ENCODE assay signal across 13 mouse cellular contexts in the genomic region with DNA sequence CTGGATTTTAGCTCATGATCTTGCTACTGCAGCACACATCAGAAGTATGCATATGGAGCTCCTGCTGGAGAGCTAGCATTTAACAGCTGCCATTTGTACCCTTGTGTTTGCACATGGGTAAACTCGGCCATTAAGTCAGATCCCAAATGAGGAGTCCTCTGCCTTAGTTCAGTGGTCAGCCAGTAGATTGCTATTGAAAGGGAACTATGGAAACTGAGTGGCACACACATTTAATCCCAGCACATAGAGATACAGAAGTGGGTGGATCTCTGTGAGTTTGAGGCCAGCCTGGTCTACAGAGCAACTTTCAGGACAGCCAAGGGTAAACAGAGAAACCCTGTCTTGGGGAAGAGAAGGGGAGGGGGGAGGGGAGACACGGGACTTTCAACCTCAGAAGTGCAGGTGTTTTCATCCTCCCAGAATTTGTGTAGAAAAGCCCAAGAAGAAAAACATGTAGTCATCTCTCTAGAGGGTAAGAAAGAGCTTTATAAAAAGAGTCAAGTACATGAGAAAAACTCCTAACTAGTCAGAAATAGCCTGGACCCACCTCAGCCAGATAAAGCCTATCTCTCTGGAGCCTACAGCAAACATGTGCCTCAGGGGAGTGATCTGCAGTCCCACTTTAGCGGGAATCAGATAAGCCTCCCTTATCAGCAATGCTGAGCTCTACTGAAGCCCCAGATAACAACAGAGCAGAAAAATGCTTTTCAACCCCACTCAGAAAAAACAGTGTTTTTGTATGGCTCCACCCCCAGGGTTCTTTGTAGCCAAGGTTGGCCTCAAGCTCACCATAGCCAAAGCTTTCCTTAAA. TPM values are rescaled to one million over a fixed set of nuclear protein-coding genes. Genes with fewer than 3 reads are reported as not detected.
DNase-seq lines count a peak whose midpoint lies in the region; ATAC-seq lines count a peak whose summit lies in the region.
"Had no signal": no experiment of that assay in that cellular context is flagged by ENCODE, and none has a peak within 500 bp of the region (broad histone marks: within the 10 kb centered on the region; RNA-seq: fewer than 3 reads in every experiment).

No protein-coding gene starts in this region.

- peak; percentile 65 for DNase-seq in thymus, postnatal 0 days (ENCODE audit: low spot score)
- no peak for DNase-seq in thymus, postnatal 4 days
- peak; percentile 66 for DNase-seq in induced T-regulatory cell, adult 2 months (ENCODE audit: low read depth)
- no peak for DNase-seq in kidney, adult 11 months
- no peak for DNase-seq in cerebellum, postnatal 10 days
- DNase-seq: adrenal gland, adult 2 months; cerebellum, adult 18-20 months; gastrocnemius, postnatal 25 days; layer of hippocampus, adult 9-11 months had no signal

- WGBS in hindbrain, embryonic 16.5 days: 82% methylated on average over 3 of the region's 3 CpGs

- no peaks in the 10 kb centered on the region for H3K4me1 ChIP-seq in hindbrain, embryonic 16.5 days (ENCODE audit: control insufficient read depth, insufficient read depth, low read depth, low read length)
- H3K4me1 ChIP-seq: forebrain, embryonic 12.5 days had no signal

- H3K4me2 ChIP-seq in hindbrain, embryonic 16.5 days (ENCODE audit: low read length): no peak overlapping the region
- H3K4me2 ChIP-seq: forebrain, embryonic 12.5 days; hindbrain, embryonic 14.5 days had no signal

- H3K9ac ChIP-seq in hindbrain, embryonic 16.5 days (ENCODE audit: low read depth, low read length): no peak overlapping the region
- H3K9ac ChIP-seq: forebrain, embryonic 12.5 days; hindbrain, embryonic 14.5 days had no signal

- no peaks in the 10 kb centered on the region for H3K27me3 ChIP-seq in hindbrain, embryonic 16.5 days (replicated peaks; ENCODE audit: control insufficient read depth, insufficient read depth, low read length)
- H3K27me3 ChIP-seq: forebrain, embryonic 12.5 days had no signal

- no peaks in the 10 kb centered on the region for H3K9me3 ChIP-seq in hindbrain, embryonic 16.5 days (ENCODE audit: control insufficient read depth, low read length)
- H3K9me3 ChIP-seq: forebrain, embryonic 12.5 days had no signal

- no peak overlapping the region for H3K27ac ChIP-seq in hindbrain, embryonic 16.5 days (ENCODE audit: low read depth, low read length)
- H3K27ac ChIP-seq: forebrain, embryonic 12.5 days; hindbrain, embryonic 14.5 days had no signal

- H3K36me3 ChIP-seq in hindbrain, embryonic 16.5 days (ENCODE audit: control insufficient read depth, insufficient read depth, low read length): peaks cover 16% of the 10 kb centered on the region

- H3K4me3 ChIP-seq in hindbrain, embryonic 16.5 days (ENCODE audit: low read length): no peak overlapping the region
- H3K4me3 ChIP-seq: forebrain, embryonic 12.5 days had no signal

- peak; percentile 19; the same call in 1 of the 2 replicates for ATAC-seq in megakaryocyte, adult 5-6 weeks (ENCODE audit: poor library complexity, severe bottlenecking)
- no peak for ATAC-seq in hindbrain, embryonic 16.5 days

RNA-seq across cellular contexts. Expression of a gene that starts 18.7 kb away (rescaled TPM):
- 2.7 and 4.6 TPM in 2 replicates for polyA plus RNA-seq in thymus, postnatal 0 days (2015; fragmentation: Nextera tagmentation; extraction: Ambion mirVana)
- 6.2 and 8.1 TPM in 2 replicates for total RNA-seq in megakaryocyte, adult 5-6 weeks (2015)
- total RNA-seq in megakaryocyte, adult 5-6 weeks (2017): 12.2 and 12.8 TPM in 2 replicates
- polyA plus RNA-seq in hindbrain, embryonic 16.5 days (2015; fragmentation: Nextera tagmentation; extraction: Ambion mirVana): 4.4 and 4.7 TPM in 2 replicates

RNA-seq across cellular contexts. Expression of a gene that starts 18.8 kb away (rescaled TPM):
- polyA plus RNA-seq in thymus, postnatal 0 days (2015; fragmentation: Nextera tagmentation; extraction: Ambion mirVana): 12.1 and 14.5 TPM in 2 replicates
- 40.6 and 43.8 TPM in 2 replicates for total RNA-seq in megakaryocyte, adult 5-6 weeks (2015)
- 5.7 and 9.1 TPM in 2 replicates for total RNA-seq in megakaryocyte, adult 5-6 weeks (2017)
- polyA plus RNA-seq in hindbrain, embryonic 16.5 days (2015; fragmentation: Nextera tagmentation; extraction: Ambion mirVana): 4.2 and 5.9 TPM in 2 replicates

RNA-seq across cellular contexts. Expression of a gene that starts 31.1 kb away (rescaled TPM):
- 6.5 and 7.3 TPM in 2 replicates for polyA plus RNA-seq in thymus, postnatal 0 days (2015; fragmentation: Nextera tagmentation; extraction: Ambion mirVana)
- 13.2 and 16.5 TPM in 2 replicates for total RNA-seq in megakaryocyte, adult 5-6 weeks (2015)
- total RNA-seq in megakaryocyte, adult 5-6 weeks (2017): 23.5 and 30.2 TPM in 2 replicates
- 23.9 and 25.5 TPM in 2 replicates for polyA plus RNA-seq in hindbrain, embryonic 16.5 days (2015; fragmentation: Nextera tagmentation; extraction: Ambion mirVana)

RNA-seq across cellular contexts. Expression of a gene that starts 34.8 kb away (rescaled TPM):
- polyA plus RNA-seq in thymus, postnatal 0 days (2015; fragmentation: Nextera tagmentation; extraction: Ambion mirVana): 24.0 and 25.6 TPM in 2 replicates
- total RNA-seq in megakaryocyte, adult 5-6 weeks (2015): 5.6 and 6.2 TPM in 2 replicates
- total RNA-seq in megakaryocyte, adult 5-6 weeks (2017): 4.0 and 6.5 TPM in 2 replicates
- 51.8 and 53.8 TPM in 2 replicates for polyA plus RNA-seq in hindbrain, embryonic 16.5 days (2015; fragmentation: Nextera tagmentation; extraction: Ambion mirVana)

Comparison
In these comparisons a context has a peak if more than half of its experiments do, and no peak if none do; other contexts are left out.
1. DNase-seq: peak in thymus, postnatal 0 days (single experiment) and induced T-regulatory cell, adult 2 months (single experiment); none in thymus, postnatal 4 days (single experiment), kidney, adult 11 months (single experiment) and cerebellum, postnatal 10 days (0 of 2).